Mouse (Mus musculus): ENCODE results near the gene Fam43a.

- TF ChIP-seq EP300 (optimal IDR thresholded peaks at IDR 0.05) (no peak), CTCF (IDR thresholded peaks at IDR 0.05; ENCODE audit: low read depth) (no peak)
Measured at GRCm38 (mm10) chr16:30604061-30604806, 4.7 kb downstream of the Fam43a start.

Data from stomach, postnatal 0 days (tissue).